Comparison of ENCODE assay signal across 23 mouse cellular contexts in genomic region chr4:106053496-106053895, GRCm38 (mm10).
DNase-seq lines count a peak whose midpoint lies in the region; ATAC-seq and TF ChIP-seq lines count a peak whose summit lies in the region.
"Had no signal": no experiment of that assay in that cellular context is flagged by ENCODE, and none has a peak within 500 bp of the region (broad histone marks: within the 10 kb centered on the region; RNA-seq: fewer than 3 reads in every experiment).

No protein-coding gene starts in this region.

- 73% methylated on average over 9 of the region's 9 CpGs for WGBS in midbrain, embryonic 11.5 days
- 77% methylated on average over 9 of the region's 9 CpGs for WGBS in midbrain, embryonic 14.5 days
- WGBS in stomach, postnatal 0 days, result 53% methylated on average over 9 of the region's 9 CpGs

- no peak overlapping the region for H3K9ac ChIP-seq in midbrain, embryonic 11.5 days (ENCODE audit: low read length)
- no peak overlapping the region for H3K9ac ChIP-seq in midbrain, embryonic 14.5 days (replicated peaks; ENCODE audit: low read length)
- H3K9ac ChIP-seq in stomach, postnatal 0 days (ENCODE audit: low read length), result no peak overlapping the region
- H3K9ac ChIP-seq: embryonic facial prominence, embryonic 12.5 days; forebrain, embryonic 15.5 days; heart, embryonic 13.5 days; hindbrain, embryonic 13.5 days; intestine, embryonic 15.5 days had no signal

- H3K9me3 ChIP-seq in midbrain, embryonic 11.5 days (ENCODE audit: control insufficient read depth, low read length), result no peaks in the 10 kb centered on the region
- no peaks in the 10 kb centered on the region for H3K9me3 ChIP-seq in midbrain, embryonic 14.5 days (ENCODE audit: control insufficient read depth, low read length)
- H3K9me3 ChIP-seq in stomach, postnatal 0 days (ENCODE audit: control insufficient read depth, low read length), result no peaks in the 10 kb centered on the region
- H3K9me3 ChIP-seq: embryonic facial prominence, embryonic 12.5 days; forebrain, embryonic 15.5 days; heart, embryonic 13.5 days; hindbrain, embryonic 13.5 days; intestine, embryonic 15.5 days had no signal

- no peaks in the 10 kb centered on the region for H3K27me3 ChIP-seq in midbrain, embryonic 11.5 days (ENCODE audit: control insufficient read depth, insufficient read depth, low read length)
- H3K27me3 ChIP-seq in midbrain, embryonic 14.5 days (ENCODE audit: control insufficient read depth, insufficient read depth, low read length), result no peaks in the 10 kb centered on the region
- no peaks in the 10 kb centered on the region for H3K27me3 ChIP-seq in stomach, postnatal 0 days (ENCODE audit: control insufficient read depth, insufficient read depth, low read length)
- H3K27me3 ChIP-seq: embryonic facial prominence, embryonic 12.5 days; forebrain, embryonic 15.5 days; heart, embryonic 13.5 days; hindbrain, embryonic 13.5 days; intestine, embryonic 15.5 days had no signal

- no peaks in the 10 kb centered on the region for H3K36me3 ChIP-seq in midbrain, embryonic 11.5 days (ENCODE audit: control insufficient read depth, insufficient read depth, low read length)
- no peaks in the 10 kb centered on the region for H3K36me3 ChIP-seq in midbrain, embryonic 14.5 days (ENCODE audit: control insufficient read depth, insufficient read depth, low read length)
- no peaks in the 10 kb centered on the region for H3K36me3 ChIP-seq in stomach, postnatal 0 days (ENCODE audit: control insufficient read depth, insufficient read depth, low read length)
- H3K36me3 ChIP-seq: embryonic facial prominence, embryonic 12.5 days; forebrain, embryonic 15.5 days; G1E; heart, embryonic 13.5 days; hindbrain, embryonic 13.5 days; intestine, embryonic 15.5 days had no signal

- no peak overlapping the region for H3K4me2 ChIP-seq in midbrain, embryonic 11.5 days
- no peak overlapping the region for H3K4me2 ChIP-seq in midbrain, embryonic 14.5 days (ENCODE audit: low read length)
- H3K4me2 ChIP-seq in stomach, postnatal 0 days (replicated peaks; ENCODE audit: low read depth), result no peak overlapping the region
- H3K4me2 ChIP-seq: embryonic facial prominence, embryonic 12.5 days; forebrain, embryonic 15.5 days; heart, embryonic 13.5 days; hindbrain, embryonic 13.5 days; intestine, embryonic 15.5 days had no signal

- TF ChIP-seq CTCF in stomach, postnatal 0 days (IDR thresholded peaks at IDR 0.05; ENCODE audit: low read depth), result no peak

- no peak for TF ChIP-seq EP300 in stomach, postnatal 0 days (optimal IDR thresholded peaks at IDR 0.05)

- H3K4me3 ChIP-seq in midbrain, embryonic 11.5 days (ENCODE audit: low read depth, low read length), result no peak overlapping the region
- H3K4me3 ChIP-seq in midbrain, embryonic 14.5 days (replicated peaks; ENCODE audit: low read depth, low read length), result no peak overlapping the region
- H3K4me3 ChIP-seq in stomach, postnatal 0 days (ENCODE audit: low read depth, low read length), result no peak overlapping the region
- H3K4me3 ChIP-seq: embryonic facial prominence, embryonic 12.5 days; forebrain, embryonic 15.5 days; heart, adult 2 months; heart, embryonic 13.5 days; hindbrain, embryonic 13.5 days; intestine, embryonic 15.5 days had no signal

- H3K27ac ChIP-seq in midbrain, embryonic 11.5 days (ENCODE audit: low read depth, low read length), result no peak overlapping the region
- H3K27ac ChIP-seq in midbrain, embryonic 14.5 days (replicated peaks; ENCODE audit: low read depth, low read length), result no peak overlapping the region
- H3K27ac ChIP-seq in stomach, postnatal 0 days (replicated peaks), result no peak overlapping the region
- H3K27ac ChIP-seq: embryonic facial prominence, embryonic 12.5 days; forebrain, embryonic 15.5 days; heart, adult 2 months; heart, embryonic 13.5 days; hindbrain, embryonic 13.5 days; hindbrain, postnatal 0 days; intestine, embryonic 15.5 days had no signal

- H3K4me1 ChIP-seq in midbrain, embryonic 11.5 days (ENCODE audit: control insufficient read depth, insufficient read depth, low read length), result no peaks in the 10 kb centered on the region
- H3K4me1 ChIP-seq in midbrain, embryonic 14.5 days (ENCODE audit: control insufficient read depth, insufficient read depth, low read length), result no peaks in the 10 kb centered on the region
- no peaks in the 10 kb centered on the region for H3K4me1 ChIP-seq in stomach, postnatal 0 days (replicated peaks; ENCODE audit: control insufficient read depth, insufficient read depth)
- H3K4me1 ChIP-seq: hindbrain, embryonic 13.5 days had no signal

- ATAC-seq in midbrain, embryonic 11.5 days (ENCODE audit: low FRiP score), result no peak
- no peak for ATAC-seq in midbrain, embryonic 14.5 days (ENCODE audit: low FRiP score, low TSS enrichment)
- no peak for ATAC-seq in stomach, postnatal 0 days (ENCODE audit: low FRiP score, low TSS enrichment)
- ATAC-seq: CD4-positive, CD25-positive, alpha-beta regulatory T cell, adult 4 months; forebrain, embryonic 15.5 days; hindbrain, postnatal 0 days; intestine, embryonic 15.5 days had no signal

- peak; percentile 17 for DNase-seq in embryo, embryonic 10 days (ENCODE audit: low spot score)
- DNase-seq in embryo, embryonic 9.5 days (ENCODE audit: extremely low spot score), result no peak
- peak; percentile 14 for DNase-seq in midbrain, embryonic 11.5 days (ENCODE audit: low spot score, missing footprints)
- DNase-seq in midbrain, embryonic 14.5 days, result no peak
- peak; percentile 15 for DNase-seq in brain, adult 2 months (ENCODE audit: low read depth, low spot score)
- DNase-seq in stomach, postnatal 0 days (ENCODE audit: low spot score), result peak; percentile 11
- DNase-seq in layer of hippocampus, postnatal 10 days (ENCODE audit: low spot score in 2 of 2), result no peak
- DNase-seq: adrenal gland, postnatal 10 days; B cell, adult 2 months; cerebellum, adult 2 months; cerebellum, postnatal 10 days; embryo, embryonic 11 days; gastrocnemius, postnatal 10 days; heart, adult 2 months; heart, postnatal 4 days had no signal

Comparison
In these comparisons a context has a peak if more than half of its experiments do, and no peak if none do; other contexts are left out.
1. DNase-seq: peak in embryo, embryonic 10 days (single experiment), midbrain, embryonic 11.5 days (single experiment), brain, adult 2 months (single experiment) and stomach, postnatal 0 days (single experiment); none in embryo, embryonic 9.5 days (single experiment), midbrain, embryonic 14.5 days (single experiment) and layer of hippocampus, postnatal 10 days (0 of 2).